Mouse (Mus musculus): ENCODE data around the gene Slc22a16.
"Not testable (repeated sequence)": the region's sequence is repeated elsewhere in the genome, so short reads cannot be mapped to it uniquely, and the experiment has no call there.

The Slc22a16 gene

DNA sequence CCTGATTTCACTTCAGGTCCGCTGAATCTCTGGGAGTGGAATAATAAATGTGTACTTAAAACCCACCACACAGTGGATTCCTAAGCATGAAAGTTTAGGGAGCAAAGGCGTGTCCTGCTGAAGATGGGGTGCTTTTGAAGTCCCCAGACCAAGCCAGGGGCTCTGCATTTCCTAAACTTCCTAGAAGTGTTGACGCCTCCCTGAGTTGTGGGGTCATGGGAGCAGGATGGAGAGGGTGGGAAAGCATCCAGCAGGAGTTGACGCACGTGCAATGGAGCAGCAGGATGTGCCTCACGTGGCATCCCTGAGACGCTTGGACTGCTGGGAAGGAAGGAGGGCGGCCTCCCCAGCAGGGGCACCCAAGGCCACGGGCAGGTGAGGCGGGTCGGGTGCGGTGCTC is at the start of gene Slc22a16:
Gene Slc22a16 (plus strand): TSS at position 301 of the 400 bp plus-strand sequence.
- DNase-seq (ENCODE audit: extremely low read depth, low read depth) = no peak

DNA sequence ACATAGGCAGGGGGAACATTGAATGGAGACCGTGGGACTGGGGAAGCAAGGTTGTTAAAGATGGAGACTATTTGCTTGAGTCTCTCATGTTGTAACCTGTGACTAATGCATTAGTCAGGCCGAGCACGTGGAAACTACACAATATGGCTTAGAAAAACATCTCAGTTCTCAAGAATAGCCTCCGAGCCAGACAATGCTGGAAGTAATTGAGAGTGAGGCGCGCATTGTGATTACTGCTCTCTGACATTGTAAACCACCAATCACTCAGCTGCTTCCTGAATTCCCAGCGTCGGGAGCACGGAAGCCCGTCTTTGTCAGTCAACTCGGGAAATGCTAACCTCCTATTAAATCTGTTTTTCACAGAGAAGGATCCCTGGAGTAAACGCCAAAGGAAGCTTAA is 48.6 kb upstream of the Slc22a16 start:
- DNase-seq (ENCODE audit: extremely low read depth, low read depth) = no peak

DNA sequence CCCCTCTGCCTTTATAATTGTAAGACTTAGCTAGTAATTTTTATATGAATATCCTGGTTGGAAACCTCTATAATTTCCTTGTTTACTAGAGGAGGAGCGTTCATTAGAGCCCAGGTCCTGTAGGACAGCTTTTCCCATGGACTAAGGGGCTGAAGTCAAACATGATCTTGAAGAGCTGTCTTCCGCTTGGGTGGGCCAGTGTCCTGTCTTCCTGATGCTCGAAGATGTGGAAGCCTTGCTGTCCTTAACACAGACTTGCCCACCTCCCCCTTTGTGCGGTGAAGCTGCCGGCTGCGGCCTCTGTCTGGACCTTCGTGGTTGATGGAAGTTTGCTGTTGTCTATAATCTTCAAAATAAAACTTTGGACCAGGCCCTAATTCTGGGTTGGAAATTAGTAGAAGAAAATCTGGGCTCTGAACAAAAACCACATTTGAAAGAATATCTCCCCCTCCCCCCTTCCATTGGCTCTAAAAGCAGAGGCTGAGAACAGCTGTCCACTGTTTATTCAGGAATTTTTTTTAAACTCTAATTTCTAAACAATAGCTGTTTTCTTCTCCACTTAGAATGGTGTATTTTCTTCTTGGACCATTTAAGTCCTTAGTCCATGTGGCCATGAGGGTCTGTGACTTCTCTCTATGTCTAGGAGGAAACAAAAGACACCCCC is 46.7 kb upstream of the Slc22a16 start:
- no peak for DNase-seq (ENCODE audit: extremely low read depth, low read depth)

DNA sequence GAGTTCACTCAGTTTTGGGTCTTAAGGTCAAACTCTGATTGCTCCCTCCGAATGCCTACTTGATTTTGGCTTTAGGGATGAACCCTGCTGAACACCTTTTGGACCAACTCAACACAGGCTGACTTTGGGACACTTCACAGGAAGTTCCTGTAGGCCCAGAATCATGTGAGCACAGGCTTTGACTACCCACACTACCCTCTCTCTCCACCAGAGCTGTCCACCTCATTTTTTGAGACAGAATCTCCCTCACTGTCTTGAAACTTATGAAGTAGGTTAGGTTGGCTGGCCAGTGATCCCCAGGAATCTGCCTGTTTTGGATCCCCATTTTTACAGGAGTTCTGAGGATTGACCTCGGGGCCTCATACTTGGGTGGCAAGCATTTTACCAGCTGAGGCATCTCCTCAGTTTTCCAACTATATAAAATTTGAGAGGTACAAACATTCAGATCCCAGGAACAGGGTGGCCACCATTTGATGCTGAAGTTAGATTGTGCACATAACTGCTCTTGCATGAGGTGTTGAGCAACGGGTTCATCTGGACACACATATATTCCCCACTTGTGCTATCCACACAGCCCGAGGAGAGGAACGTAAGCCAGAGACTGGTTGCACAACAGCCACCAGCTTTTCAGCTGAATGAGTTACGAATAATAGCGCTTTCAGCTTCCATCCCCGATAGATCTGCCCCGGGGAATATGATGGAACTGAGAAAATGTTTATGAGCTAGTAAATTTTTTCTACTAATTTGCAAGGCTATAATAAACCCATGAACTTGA is 45.9 kb upstream of the Slc22a16 start:
- no peak for DNase-seq (ENCODE audit: extremely low read depth, low read depth)

DNA sequence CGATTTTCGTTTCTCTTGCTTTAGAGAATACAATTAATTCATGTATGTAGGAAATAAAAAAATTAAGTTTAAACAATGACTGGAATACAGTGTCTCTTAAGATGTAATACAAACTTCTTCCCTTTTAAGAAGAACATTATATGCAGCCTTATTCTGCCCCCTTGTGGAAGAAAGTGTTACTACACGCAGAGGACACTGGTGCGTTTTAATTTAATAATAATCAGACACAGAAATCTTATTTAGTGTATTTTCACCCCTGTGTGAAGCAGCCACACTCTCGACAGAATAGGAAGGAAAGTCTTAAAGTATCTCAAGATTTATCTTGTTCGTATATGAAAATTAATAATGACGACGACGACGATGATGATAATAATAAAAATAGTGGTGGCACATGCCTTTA is 45.1 kb upstream of the Slc22a16 start:
- DNase-seq (ENCODE audit: extremely low read depth, low read depth) = peak; percentile 71

DNA sequence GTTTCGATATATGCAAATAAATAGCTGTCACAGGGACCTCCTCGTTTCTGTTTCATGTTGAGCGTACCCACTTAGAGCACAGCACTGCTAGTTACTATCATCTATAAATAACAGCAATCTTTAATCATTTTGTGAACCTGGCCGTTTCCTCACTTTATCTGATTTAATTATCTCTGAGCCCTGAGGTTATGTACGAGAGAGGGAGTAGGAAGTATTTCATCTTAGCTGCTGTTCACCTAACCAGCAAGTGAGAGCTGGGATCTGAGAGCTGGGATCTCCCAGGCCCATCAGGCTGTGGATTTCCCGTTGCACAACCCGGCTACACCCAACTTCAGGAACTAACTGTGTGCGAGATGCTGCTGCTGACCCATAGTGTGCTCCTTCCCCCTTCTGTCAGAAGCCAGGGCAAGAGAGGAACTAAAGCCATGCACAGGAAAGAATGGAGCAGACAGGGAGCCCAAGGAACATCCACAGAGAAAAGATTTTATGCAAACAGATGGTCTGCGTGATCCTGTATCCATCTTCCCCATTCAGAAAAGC is 44.5 kb upstream of the Slc22a16 start:
- DNase-seq (ENCODE audit: extremely low read depth, low read depth) = peak; percentile 34

DNA sequence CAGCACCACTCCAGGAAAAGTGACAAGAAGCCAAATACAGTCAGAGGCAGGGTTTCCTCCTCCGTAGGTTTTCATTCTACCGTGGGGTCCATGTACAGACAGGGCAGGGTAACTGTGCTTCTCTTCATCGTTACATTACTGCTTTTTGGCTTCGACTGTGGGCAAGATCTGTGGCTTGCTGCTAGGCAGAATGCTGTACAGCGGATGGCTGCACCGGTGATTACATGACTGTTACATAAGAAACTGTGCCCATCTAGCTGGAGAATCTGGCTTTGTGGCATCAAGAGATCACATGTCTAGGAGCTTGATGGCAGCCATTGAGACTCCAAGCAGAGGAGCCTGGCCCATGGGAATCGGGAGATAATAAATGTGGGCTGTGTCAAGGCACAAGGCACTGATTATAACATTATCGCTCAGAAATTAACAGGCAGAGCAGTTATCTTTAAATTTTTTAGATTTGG is 43.8 kb upstream of the Slc22a16 start:
- no peak for DNase-seq (ENCODE audit: extremely low read depth, low read depth)

DNA sequence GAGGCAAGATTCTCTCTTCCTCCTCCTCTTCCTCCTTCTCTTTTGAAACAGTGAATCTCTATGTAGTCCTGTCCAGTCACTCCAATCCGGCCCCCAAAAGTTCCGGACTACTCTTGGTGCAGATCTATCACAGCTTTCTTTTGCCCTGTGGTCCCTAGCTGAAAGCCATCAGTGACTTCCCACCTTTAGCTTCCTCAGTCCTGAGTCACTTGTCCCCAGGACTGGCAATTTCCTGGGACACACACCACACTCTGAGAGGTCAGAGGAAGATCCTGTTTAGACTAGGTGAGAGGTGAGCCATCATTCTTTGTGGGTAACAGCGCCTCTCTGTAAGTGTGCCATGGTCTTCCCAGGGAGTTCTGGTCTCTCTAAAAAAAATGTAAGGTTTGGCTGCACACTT is 43.1 kb upstream of the Slc22a16 start:
- no peak for DNase-seq (ENCODE audit: extremely low read depth, low read depth)

DNA sequence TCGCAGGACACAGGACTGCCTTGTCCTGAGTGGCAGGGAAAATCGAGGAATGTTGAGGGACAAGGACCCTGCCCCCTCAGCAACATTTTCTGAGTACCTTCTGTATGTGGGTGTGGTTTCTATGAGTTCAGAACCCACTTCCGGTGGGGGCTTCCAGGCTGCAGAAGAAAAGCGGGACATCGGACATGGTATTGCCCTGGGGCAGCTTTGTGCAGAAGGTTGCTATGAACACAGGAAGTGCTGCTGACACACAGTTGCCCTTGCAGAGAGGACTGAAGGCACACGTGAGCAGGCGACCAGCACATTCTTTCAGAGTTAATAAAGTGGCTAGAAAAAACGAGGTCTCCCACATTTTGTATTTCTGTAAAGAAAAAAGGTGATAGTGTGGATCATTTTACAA is 42.6 kb upstream of the Slc22a16 start:
- DNase-seq (ENCODE audit: extremely low read depth, low read depth) = no peak

DNA sequence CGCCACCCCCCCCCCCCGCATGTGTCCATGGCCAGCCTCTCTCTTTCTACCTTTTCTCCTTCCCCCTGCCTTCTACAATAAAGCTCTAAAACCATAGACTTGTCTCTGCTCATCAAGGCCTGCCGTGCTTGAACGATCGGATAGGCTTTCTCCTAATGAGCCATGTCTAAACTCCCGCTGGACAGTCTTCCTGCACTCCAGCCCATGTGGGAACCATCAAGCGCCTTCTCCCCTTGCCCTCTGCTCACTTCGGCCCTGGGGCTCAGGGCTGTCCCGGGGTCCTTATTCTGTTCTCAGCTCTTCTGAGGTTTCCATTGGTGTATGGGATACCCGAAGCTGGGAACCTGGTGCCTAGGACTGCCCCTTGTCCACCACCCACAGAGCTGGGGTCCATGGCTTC is 41.5 kb upstream of the Slc22a16 start:
- DNase-seq (ENCODE audit: extremely low read depth, low read depth) = no peak

DNA sequence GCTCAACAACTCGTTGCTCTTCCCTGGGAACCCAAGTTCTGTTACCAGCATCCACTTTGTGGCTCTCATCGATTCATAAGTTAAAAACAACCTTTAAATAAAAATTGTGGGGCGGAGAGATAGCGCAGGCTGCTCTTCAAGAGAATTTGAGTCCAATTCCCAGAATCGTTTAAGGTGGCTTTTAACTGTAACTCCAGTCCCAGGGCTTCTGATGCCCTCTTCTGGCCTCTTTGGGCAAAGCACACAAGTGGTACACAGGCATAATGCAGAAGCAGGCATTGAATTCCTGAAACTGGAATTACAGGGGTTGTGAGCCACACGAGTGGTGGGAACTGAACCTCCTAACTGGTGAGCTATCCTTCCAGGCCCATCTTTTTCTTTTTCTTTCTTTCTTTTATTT is 40.5 kb upstream of the Slc22a16 start:
- DNase-seq (ENCODE audit: extremely low read depth, low read depth) = peak; percentile 83

DNA sequence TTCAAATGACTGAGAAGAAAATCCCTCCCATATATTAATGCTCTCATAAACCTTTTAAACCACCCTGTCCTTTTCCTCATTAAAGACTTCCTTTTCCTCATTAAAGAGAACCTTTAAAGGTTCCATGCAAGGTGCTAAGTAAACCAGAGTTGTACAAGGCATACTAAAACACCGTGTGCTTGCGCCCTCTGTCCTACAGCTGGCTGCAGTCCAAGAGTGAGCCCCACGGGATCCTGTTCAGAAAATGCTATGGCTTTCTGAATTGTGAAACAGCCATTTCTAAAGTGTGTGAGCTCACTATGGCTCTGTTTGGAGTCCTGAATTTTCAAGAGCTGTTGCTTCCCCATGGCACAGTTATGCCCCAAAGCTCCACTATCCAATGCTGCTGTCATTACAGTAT is 39.5 kb upstream of the Slc22a16 start:
- no peak for DNase-seq (ENCODE audit: extremely low read depth, low read depth)

DNA sequence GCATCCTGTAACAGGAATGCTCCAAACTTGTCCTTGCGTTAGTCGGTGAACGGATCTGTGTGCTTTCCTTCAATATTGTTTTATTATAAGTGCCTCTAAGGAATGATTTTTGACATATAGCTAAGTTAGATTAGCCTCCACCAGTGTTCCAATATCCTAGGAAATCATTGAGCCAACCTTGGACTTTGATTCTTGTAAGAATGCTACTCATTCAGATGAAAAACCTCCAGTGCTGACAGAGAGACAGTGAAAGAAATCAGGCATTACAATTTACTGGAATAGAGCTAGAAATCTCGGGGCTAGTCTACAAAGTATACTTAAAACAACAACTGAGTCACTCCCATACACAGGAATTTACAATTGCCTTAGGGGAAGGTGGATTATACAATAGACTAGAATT is 37.5 kb upstream of the Slc22a16 start:
- DNase-seq (ENCODE audit: extremely low read depth, low read depth) = not testable (repeated sequence)

DNA sequence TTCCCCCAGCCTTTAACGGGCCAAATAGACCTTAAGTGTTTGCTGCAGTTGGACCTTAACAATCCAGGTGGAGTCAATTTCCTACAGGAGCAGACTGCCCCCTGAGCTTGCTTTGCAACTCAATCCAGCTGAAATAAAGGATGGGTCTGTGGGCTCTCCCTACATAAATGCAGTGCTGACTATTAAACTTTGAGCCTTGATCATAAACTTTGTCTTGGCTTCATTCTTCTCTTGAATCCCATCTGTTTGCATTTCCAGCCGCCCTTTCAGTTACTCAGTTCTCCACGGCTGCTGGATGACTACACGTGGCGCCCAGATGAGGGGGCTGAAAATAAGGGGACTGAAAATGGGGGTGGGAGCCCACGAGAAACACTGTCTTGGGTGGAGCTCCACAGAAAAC is 28.8 kb upstream of the Slc22a16 start:
- no peak for DNase-seq (ENCODE audit: extremely low read depth, low read depth)

DNA sequence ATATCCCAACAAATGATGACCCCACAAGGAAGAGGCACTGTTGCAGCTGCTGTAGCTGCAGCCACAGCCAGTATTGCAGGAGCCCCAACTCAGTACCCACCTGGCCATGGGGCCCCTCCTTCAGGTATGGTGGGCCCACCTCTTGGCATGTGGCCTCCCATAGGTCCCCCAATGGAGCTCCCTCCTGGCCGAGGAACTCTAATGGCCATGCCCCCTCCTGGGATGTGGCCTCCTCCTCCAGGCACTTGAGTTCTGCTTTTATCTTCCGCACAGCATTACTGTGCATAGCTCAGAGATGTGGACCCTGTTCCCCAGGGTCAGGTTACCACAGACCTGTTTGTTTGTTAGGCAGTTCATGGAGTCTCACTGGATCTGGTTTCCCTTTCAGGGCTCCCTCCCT is 20.8 kb upstream of the Slc22a16 start:
- DNase-seq (ENCODE audit: extremely low read depth, low read depth) = no peak

DNA sequence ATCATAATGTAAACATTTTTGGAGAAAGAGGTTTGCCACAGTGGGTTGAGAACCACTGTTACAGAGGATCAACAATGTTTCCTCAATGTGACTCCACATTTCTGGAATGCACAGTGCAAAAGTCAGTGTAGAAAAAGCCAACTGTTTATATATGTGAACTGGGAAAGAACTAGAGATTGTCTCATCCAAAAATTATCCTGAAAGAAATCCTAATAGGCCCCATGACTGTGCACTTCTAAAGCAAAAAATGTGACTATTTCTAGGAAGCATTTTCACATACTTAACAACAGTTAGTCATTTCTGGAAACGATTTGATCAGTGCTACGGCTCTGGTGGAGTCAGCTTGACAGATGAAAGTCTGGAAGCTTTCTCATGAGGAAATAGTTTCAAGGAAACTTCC is 18.3 kb upstream of the Slc22a16 start:
- no peak for DNase-seq (ENCODE audit: extremely low read depth, low read depth)

DNA sequence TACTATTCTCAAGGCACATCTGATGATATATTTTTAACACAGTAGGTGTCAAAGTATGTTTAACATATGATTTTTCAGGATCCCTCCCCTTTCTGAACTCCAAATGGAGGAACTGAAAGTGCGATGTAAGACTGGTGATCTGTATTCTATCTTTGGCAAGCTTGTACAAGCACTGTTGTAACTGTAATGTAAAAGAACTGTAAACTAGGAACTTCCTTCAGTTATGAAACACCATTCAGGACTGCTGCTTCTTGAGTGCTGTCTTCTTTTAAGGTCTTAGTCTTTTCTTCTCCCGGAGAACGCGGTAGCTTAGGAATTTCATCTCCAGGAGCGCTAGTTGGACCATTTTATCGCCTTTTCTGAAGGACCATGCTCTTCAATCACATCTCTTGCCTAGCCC is 4.4 kb upstream of the Slc22a16 start:
- not testable (repeated sequence) for DNase-seq (ENCODE audit: extremely low read depth, low read depth)

DNA sequence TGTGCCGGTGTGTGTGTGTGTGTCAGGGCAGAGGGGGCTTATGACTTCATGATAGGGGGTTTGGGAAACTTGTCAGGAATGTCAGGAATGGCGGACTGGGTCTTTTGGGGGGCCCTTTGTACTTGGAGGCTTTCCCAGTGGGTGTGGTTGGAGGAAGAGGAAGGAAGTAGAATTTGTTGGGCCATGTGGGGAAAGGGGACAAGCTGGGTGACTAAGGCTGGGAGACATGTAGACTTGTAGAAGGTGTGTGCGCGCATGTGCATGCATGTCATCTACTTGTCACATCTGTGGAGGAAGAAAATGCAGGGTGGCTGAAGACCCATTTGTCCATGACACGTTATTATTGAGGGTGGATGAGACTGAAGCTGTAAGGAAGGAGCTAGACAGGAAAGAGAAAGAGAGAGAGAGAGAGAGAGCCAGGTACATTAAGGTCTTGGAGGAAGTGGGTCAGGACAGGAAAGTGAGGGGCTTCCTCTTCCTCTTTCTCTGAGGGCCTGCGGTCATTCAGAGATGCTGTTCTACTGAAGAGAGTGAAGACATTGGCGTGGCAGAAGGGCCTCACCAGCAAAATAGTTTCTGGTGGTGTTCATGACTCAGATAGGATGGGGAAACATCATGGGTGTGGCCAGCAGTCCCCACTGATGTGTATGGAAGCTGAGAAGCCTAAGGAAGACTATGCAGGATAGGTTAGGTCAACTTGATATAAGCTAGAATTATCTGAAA is 5.9 kb downstream of the Slc22a16 start:
- DNase-seq (ENCODE audit: extremely low read depth, low read depth) = no peak

DNA sequence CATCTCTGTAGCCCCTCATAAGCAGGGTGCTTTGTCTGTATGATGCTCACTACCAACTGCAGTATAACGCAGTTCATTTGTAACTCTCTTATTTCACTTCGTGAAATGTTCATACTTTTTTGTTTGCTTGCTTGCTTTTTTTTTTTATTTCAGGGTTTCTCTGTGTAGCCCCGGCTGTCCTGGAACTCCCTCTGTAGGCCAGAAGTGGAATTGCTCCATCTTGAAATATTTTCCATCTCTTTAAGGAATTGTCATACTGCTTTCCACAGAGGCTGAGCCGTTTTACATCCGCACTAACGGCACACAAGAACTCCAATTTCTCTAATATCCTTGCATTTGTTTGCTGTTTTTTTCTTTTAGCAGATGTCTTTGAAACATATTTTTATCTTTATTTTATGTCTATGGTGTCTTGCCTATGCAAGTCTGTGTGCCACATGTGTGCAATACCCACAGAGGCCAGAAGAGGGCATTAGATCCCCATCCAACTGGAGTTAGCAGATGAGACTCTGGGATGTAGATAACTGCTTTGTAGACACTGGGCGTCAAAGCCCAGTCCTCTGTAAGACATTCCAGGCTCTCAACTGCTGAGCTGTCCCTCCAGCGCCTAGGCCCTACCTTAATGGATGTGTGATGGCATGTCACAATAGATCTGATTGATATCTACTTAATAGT is 13.6 kb downstream of the Slc22a16 start:
- peak; percentile 36 for DNase-seq (ENCODE audit: extremely low read depth, low read depth)

DNA sequence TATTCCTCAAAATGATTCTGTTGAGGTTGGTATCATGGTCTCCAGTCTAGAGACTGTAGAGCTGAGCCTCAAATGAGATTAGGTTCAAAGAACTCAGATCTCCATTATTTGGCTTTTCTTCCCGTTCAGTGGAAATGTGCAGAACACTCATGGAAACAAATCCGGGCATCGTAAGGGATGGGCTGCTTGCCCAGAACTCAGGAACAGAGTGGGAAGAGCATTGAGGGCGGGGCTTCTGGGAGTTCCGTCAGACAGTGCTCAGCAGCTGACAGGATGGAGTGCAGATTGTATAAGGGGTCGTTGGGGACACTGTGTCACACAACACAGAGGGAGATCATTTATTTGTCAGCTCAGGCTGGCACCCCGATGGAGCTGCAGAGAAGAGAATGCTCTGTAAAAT is 22.1 kb downstream of the Slc22a16 start:
- no peak for DNase-seq (ENCODE audit: extremely low read depth, low read depth)

DNA sequence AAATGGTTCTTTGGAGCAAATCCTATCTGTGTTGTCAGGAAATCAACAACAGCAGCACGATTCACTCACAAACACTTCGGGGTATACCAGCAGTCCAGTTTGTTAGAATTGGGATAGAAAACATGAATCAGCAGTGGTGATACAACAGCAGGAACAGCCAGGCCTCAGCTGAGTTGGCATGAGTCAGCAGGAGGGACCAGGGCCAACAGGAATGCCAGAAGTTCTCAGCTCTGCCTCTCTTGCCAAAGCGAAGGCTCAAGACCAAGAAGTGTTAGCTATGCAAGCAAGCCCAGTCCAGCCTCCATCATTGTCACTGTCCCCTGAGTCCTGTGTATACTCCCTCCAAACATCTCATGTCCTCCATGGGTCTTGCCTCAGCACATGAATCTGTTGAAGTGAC is 27.0 kb downstream of the Slc22a16 start:
- no peak for DNase-seq (ENCODE audit: extremely low read depth, low read depth)
